Mouse (Mus musculus): ENCODE results near the gene Pard3.
A peak's percentile ranks its signal among the peaks of the same experiment; 100 is the strongest.

Pard3 gene

GRCm38 (mm10) chr8:127361796-127362195 is 298.1 kb downstream of the Pard3 start:
- DNase-seq = no peak

DNA sequence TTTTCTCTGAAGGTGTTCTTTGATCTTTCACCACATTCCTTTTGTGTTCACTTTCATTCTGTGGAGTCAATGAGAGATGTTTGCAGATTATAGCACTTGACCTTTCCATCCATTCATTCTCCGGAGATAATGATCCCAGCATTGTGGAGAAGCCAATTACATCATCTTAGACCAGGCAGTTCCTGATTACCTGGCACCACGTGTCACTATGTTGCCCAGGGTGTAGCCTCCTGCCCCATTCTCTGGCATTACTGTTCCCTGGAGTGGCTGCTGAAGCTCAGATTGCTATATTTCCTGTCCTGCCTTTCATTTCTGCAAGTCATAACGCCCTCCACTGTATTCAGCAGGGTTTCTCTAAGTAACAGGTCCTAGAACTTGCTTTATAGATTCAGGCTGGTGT is 304.7 kb downstream of the Pard3 start:
- no peak for DNase-seq

GRCm38 (mm10) chr8:127371326-127371949 is 307.7 kb downstream of the Pard3 start:
- DNase-seq = no peak

DNA sequence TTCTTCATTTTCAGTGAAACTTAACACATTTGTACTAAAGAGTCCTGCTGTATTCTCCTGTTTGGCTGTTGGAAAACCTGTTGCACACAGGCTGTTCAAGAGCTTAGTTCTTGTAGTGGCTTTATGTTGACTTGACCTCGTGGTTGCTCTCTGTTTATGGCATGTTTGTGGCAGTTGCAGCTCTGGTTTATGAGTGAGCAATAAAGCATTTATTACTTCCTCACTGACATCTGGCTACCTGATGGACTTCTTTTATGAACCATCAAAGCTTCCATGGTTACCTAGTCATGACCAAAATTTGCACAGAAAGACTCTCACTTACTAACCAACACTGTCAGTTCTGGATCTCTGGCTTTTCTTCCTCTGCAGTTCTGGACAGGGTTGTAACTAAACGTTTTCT is 314.1 kb downstream of the Pard3 start:
- no peak for DNase-seq

DNA sequence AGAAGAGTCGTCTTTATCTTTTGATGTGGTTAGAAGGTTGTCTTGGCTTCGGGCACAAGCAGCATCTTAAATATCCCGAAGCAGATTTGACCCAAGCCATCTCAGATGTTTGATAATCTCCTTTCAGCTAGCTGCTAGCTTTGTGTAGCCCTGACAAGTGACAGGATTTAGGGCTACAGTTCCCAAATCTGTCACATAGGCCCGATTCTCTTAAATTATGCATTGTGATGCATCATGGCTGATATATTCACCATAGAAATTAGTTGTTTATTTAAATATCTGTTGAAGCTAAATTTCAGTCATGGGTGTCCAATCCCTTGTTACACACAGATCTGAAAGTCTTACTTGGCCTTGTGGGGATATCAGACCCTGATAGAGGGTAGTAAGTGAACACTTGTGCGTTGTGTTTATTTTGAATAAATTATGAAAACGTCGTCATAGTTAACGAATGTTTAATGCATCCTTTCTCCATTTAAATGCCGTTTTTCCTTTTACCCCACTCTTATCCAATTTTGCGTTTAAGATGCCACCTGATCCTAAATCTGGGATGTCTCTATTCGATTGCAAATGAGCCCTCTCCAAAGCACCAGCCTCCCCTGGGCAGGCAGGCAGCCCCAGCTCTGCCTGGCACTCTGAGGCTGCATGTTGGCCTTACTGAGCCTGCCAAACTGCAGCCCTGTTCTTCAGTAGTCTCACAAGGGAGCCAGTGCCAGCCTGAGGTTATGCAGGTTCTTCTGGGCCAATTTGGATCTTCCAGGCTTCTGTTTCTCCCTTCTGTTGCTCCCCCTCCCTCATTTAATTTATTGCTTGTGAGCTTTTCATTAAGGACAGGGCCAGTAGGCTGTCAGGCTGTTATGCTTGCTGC is 315.5 kb downstream of the Pard3 start:
- no peak for DNase-seq

- no peak for DNase-seq
These were observed 317.6 kb downstream of the Pard3 start for GRCm38 (mm10) chr8:127381259-127381658.

- no peak for DNase-seq
These were observed 329.0 kb downstream of the Pard3 start for GRCm38 (mm10) chr8:127392700-127393099.

GRCm38 (mm10) chr8:127395488-127395887 is 331.8 kb downstream of the Pard3 start:
- DNase-seq = no peak

GRCm38 (mm10) chr8:127405815-127406214 is 342.1 kb downstream of the Pard3 start:
- no peak for DNase-seq

DNA sequence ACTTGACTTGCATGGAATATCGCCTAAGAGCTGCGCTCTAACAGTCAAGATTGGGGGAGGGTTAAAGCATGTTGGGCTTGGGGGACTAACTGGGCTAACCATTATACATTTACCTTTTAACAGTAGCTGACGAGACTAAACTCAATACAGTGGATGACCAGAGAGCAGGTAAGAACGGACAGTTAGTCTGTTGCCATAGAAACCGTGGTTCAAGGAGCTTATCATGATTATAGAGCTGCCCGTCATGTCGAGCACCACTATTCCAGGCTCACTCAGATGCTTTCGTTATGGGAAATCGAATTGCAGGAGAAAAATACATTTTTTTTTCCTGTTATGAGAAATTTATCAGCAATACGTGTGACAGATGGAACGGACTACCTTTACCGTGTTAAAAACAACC is 346.9 kb downstream of the Pard3 start:
- no peak for DNase-seq

DNA sequence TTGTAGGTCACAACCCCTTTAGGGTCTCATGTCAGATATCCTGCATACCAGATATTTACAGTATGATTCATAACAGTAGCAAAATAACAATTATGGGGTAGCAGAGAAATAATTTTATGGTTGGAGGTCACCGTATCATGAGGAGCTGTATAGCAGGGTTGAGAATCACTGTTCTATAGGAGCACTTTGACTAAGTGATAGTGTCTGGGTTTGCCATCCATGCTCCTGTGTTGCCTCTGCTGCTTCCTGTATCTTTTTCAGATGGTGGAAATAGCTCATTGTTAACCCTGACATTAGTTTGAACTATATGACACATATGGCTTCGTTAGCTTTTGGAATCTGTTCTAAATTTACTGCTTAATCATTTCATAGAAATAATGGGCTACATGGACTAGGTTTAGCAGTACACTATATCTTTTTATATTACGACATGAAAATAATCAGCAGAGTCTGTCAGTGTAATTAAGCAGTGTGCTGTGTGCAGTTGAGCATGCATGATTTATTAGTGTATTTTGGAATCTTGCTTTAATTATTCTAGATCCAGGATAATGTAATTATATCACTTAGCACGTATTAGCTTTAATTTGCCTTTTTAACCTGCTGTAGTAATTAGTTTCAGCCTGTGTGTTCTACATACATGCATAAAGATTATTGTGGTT is 347.6 kb downstream of the Pard3 start:
- no peak for DNase-seq

- no peak for DNase-seq
These were observed 359.3 kb downstream of the Pard3 start for GRCm38 (mm10) chr8:127423021-127423420.

DNA sequence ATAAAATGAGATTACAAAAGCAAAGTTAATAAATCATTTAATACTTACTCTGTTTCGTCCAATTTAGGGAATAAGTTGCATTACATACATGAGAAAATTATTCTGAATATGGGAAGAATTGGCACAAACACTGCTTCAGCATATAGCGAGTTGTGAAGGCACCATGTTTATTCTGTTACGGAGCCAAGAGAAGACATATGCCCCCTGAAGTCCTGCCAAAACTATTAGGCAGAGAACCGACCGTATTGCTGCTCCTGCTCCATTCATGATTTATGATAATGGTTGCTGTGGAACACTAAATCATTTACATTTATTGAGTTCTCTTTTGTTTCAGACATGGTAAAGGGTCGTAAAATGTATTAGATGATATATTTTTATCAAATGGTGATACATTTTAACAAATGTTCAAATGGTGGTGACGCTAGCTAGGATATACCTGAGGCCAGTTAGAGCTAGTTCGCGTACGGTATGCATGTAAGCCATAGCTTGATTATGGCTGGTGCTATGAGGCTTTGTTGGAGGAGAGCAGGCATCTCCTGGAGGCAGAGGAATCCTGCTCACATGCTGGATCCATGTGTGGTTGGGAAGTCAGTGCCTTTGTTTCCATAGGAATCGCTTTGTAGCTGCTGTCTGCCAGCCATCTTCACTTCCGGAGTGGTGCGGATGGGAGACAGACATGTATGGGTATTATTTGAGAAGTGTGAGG is 360.7 kb downstream of the Pard3 start:
- DNase-seq = no peak

DNA sequence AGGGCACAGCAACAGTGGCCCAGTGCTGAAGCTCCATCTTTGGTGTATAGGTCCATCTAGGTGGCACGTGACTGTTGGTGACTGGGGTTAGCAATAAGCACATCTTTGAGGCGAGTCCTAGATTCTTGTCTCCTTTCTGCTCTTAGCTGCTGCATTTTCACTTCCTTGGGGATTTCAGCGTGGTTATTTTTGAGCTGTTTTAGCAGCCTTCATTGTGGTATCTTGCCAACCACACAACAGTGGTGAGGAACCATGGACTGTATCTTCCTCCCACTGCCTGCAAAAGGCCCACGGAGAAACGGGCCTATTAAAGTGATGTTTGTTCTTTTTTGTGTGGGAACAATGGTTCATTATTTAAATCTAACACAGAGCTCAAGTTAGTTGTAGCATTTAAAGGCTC is 363.2 kb downstream of the Pard3 start:
- DNase-seq = no peak

DNA sequence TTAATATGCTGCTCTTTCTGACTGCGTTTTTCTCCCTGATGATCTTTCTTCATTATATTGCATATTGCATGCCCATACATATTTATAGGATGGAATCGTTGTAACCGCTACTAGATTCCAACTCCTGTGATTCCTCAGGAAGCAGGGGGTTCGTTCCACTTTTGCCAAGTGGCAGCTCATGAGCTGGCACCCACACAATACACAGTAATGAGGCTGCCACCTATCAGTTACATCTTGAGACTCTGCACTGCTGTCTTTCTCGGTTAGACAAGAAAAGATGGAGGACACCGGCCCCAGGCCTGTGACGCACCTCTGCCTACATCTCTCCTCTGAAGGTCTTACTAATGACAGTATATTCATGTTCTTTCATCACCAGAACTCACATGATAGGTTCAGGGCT is 364.3 kb downstream of the Pard3 start:
- DNase-seq = no peak

GRCm38 (mm10) chr8:127431236-127431635 is 367.5 kb downstream of the Pard3 start:
- DNase-seq = no peak

DNA sequence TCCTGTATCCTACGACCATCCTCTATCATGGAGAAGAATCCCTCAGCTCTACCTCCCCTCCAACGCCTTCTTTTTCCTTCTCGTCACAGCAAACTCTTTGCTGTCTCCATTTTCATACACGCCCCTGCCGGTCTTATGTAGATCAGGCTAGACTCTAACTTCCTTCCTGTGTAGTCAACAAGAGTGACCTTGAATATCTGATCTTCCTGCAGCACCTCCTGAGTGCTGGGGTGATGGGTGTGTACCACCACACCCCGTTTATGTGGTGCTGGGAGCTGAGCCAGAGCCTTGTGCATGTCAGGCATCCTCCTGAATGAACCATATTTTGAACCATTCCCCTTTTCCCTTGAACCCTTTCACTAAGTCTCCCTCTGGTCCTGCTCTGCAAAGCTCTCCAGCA is 372.3 kb downstream of the Pard3 start:
- no peak for DNase-seq

DNA sequence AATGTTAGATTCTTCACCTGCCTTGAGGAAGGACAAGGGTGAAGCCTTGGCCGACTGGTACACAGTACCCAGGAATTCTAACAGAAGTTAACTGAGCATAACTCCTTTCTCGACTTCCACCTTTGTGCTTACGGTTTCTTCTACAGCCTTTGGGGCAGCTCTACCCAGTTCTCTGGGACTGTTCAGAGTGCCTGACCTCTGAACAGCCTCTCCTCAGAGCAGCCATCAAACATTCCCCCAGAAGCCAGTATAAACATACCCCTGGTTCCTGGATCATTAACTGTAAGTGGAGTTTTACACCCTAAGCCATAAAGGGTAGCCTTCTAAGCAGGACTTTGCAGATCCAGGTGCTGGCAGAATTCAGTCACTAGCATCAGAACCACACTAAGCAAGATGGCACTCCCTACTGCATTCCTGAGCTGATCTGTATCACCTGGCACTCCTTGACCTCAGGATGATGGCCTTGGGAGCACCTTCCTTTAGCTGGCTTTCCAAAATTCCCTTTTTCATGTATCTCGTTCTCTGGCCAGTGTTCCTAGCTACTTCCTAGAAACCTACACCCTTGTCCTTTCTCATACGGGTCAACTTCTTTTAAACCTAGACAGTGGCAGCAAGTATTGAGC is 374.0 kb downstream of the Pard3 start:
- no peak for DNase-seq

GRCm38 (mm10) chr8:127438625-127439391 is 375.1 kb downstream of the Pard3 start:
- DNase-seq = peak; percentile 85

GRCm38 (mm10) chr8:127439392-127440160 is 375.9 kb downstream of the Pard3 start:
- DNase-seq = no peak

GRCm38 (mm10) chr8:127440161-127440833 is 376.6 kb downstream of the Pard3 start:
- no peak for DNase-seq

Measured in thymus, postnatal 4 days (tissue).